Mouse (Mus musculus) neural tube, embryonic 10.5 days (tissue): ENCODE results near the gene Prr12.

Source experiments
- DNase-seq: peaks from one replicate; pipeline ENCODE4 v3.0.0-alpha.2; 2017; ENCODE audit warnings: low spot score; ENCODE audit errors: extremely low spot score

Prr12 gene

DNA sequence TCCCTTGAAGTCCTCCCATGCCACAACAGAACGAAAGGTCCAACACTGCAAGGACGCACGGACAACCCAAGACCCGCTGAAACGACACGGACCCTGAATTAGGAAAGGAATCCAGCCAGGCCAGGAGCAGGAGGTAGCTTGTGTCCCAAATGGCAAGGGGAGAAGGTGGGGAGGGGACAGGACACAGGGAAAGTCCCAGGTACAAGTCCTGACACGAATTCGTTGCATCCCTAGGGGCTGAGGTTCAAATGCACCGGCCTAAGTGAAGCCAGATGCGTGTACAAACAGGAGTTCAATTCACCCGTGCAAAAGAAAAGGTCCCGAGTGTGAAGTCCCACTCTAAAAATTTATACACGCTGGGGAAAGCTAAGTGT is 1.1 kb downstream of the Prr12 start:
- peak; percentile 34 for DNase-seq

DNA sequence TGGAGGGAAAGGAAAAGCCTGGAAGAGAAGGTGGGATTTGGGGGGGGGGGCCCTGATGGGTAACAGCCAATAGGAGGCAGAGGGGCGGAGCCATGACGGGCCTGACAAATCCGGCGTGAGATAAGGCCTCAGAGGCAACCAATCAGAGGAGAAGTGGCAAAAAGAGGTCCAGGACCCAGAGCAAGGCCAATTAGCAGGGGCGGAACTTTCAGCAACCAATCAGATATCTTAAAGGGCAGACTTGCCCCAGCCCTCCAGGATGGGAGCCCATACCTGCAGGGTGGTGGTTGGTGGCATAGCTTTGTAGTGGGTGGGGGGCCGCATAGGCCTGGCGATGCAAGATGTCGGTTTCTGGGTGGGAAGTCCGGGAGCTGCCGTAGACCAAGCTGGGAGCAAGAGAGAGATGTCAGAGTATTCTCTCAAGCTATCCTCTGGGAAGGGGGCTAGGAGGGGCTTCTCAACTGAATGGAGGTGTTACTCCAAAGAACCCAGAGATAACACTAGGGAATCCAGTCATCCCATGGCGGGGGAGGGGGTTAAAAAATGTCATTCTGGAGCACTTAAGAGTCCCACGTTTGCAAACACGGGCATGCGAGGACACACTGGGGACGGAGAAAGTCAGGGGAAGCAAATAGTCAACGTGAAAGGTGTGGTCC is 1.6 kb downstream of the Prr12 start:
- DNase-seq = peak; percentile 79

DNA sequence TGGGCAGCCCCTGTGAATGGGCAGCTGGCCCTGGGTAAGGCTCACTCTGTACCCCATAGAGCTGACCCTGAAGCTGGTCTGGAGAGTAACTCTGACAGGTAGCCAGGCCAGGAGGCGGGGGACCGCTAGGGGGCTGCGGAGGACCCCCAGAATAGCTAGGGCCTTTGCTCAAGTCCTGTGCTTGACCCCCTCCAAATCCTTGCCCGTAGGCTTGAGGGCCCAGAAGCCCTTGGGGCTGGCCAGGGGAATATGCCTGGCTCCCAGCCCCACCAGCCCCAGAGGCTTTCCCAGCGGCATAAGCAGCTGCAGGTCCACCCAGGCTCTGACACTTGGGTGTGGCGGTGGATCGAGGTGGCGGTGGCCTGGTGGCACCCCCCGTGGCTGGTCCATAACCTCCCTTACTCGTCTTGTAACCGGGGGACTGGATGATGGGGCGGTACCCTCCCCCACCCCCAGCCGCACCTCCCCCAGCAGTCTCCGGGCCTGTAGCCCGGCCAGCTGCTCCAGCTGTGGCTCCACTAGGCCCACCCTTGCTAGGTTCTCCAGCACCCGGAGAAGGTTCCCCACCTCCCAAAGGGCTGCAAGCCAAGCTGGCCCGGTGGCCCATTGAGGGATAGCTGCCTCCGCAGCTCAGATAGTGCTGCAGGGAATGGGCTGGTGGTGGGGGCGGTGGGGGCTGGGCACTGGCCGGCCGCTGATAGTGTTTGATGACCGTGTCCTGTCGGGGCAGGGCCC is 3.6 kb downstream of the Prr12 start:
- DNase-seq = no peak

DNA sequence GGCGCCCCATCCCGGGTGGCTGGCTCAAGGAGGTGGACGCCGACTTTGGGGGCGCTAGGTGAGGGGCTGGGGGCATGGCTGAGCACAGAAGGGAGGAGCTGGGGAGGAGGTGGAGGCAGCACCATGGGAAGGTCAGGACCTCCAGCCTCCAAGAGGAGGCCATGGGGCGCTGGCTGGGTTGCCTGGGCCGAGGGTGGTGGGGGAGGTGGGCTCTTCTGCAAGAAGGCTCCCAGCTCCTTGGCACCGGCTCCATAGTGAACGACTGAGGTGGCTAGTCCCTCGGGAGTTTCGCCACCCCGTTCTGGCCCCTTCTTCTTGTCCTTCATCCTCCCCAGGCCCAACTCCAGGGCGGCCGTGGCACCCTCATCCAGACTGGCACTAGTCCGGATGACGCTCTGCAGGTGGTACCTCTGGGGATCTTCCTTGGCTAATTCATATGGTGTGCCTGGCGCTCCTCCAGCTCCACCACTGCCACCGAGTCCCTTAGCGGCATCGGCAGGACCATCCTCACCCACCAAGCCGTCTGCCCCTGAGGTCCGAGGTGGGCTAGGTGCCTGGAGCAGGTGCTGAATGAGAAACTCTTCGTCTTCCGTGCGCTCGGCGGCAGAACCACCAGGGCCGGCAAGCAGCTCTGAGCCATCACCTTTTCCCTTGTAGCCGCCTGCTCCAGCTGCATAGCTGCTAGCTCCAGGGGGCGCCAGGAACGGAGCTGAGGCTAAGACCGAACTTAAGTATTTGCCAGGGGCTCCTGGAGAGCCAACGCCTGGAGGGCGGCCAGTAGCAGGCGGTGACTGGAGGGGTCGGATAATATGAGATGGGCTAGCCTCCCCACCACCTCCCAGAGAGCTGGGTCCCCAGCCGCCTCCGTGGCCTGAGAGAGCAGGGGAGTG is 4.4 kb downstream of the Prr12 start:
- no peak for DNase-seq

DNA sequence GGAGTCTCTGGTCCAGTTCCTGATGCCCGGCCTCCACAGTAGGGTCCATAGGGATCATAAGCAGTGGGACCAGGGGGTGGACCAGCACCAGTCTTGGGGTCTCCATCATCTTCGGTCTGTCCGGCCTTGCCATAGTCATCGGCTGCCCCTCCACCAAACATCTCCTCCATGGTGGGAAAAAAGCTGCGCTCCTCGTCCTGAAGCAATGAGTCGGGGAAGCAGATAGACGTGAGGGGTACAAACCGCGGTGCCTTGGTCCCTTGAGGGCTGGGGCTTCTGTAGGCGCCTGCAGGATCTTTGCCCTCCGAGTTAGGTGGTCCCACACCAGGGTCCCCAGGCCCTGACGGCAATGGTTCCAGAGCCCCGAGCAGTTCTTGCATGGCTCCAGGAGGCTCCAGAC is 5.2 kb downstream of the Prr12 start:
- no peak for DNase-seq

DNA sequence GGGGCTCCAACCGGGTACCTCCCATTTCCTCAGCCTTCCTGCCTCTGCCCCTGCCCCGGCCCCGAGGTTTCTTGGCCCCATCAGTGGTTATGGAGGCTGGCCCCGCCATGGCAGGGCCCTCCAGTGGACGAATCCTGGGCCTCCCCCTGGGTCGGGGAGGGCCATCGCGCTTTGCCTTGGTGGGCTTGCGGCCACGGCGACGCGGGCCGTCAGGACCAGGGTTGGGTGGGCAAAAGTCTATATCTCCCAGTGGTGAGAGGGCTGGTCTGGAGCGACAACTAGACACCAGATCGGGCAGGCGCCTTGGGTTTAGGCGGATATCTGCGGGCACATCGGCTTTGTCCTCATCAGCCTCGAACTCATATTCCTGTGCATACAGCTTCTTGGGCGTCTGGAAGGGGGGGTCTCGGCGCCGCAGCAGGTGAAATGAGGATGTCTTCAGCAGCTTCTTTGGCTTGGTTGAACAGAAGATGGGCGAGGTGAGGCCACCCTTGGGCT is 5.8 kb downstream of the Prr12 start:
- no peak for DNase-seq

DNA sequence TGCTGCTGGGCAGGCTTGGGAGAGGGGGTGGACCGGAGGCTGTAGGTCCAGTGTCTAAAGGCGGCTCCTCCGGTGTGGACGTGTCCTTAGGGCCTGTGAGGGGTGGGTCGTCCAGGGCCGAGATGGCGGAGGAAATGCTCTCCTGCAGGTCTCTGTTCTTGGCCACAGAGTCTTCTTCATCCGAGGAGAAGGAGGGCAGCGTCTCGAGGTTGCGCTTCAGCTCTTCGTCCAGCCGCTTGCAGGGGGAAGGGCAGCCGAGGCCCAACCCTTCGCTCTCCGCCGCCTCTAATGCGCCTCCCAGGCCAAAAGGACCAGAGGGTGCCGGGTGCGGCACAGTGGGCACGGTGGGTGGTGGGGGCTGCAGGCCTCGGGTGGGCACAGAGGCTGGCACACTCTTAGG is 6.9 kb downstream of the Prr12 start:
- no peak for DNase-seq

DNA sequence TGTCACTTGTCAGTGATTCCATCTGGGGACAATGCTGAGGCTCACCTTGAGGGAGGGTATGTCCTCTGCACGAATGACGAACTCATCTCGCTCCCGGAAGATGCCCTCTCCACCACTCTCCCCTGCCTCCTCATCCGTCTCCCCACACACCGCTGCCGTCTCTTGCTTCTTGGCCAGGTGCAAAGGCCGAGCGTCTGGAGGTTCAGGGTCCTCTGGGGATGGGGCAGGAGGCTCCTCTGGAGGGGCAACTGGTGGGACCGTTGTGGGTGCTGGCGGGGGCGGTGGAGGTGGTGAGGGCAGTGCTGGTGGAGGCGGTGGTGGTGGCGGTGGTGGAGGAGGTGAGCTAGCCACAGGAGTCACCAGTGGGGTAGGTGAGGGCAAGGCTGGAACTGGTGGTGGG is 9.4 kb downstream of the Prr12 start:
- no peak for DNase-seq

DNA sequence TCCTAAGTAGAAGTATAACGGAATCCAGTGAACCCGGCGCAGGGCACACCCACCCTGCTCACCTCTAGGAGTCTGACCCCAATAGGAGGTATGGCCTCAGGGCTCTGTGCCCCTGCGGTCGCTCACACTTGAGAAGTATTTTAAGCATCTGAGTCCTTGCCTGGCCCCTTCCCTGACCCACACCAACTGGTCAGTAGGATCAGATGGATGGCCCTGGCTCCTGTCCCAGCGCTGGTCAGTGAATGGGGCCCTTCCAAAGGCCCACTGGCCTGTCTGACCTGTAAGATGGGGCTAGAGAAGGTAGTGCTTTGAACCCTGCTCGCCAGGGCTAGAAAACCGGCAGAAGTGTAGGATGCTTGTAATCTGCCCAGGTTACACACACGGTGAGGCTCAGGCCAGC is 11.8 kb downstream of the Prr12 start:
- DNase-seq = no peak

DNA sequence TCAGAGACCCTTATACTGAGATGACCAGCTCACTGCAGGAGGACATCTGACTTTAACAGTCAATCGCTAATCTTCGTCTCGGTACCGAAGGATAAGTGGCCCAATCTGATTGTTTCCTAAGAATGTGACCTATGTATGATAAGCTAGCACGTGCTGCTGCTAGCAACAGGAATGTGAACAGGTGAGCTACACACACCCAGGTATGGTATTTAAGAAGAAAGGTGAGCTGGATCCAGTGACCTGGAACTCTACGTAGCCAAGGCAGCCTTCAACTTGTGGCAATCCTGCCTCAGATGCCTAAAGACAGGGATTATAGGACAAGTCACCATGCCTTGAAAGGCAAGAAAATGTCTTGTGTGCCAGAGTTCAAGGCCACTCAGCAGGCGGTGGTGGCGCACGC is 14.3 kb downstream of the Prr12 start:
- no peak for DNase-seq

DNA sequence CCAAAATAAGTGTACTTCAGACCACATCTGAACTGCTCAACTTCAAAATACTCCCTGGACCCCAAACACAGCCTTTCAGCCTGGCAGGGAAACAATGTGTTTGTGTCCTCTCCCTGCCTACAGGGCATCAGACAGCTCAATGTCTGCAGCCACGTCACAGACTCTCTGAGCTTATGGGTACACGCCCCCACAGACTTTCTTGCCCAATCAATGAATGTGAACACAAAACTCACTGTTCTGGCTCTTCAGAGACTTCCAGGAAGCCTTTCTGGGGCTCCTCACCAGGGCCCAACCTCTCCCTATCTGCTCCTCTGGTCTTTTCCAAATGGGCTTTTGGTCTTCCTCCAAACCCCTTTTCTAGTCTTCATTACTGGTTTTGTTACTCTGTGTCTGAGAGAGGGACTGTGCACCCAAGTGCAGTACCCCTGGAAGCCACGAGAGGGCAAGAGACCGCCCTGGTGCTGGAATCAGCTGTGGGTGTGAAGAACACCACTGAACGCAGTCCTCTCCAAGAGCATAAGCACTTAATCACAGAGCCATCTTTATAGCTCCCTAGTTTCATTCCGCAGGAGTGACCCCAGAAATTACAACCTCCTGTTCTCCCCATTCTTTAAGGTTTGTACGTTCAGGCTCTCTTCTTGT is 14.8 kb downstream of the Prr12 start:
- DNase-seq = peak; percentile 52

DNA sequence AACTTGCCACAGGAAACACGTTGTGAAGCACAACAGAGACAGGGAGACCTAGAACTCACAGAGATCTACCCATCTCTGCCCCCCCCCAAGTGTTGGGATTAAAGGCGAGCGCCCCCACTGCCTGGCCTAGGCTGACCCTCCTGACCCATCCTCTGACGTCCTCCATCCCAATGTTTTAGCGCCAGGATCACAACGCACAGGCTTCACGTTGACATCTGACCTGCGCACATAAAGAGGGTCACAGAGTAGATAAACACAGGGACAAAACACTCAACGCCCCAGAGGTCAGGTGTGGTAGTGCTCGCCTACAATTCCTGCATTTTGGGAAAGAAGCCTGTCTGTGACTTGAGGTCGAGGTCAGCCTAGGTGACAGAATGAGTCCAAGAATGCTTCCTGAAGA is 16.0 kb downstream of the Prr12 start:
- DNase-seq = no peak

DNA sequence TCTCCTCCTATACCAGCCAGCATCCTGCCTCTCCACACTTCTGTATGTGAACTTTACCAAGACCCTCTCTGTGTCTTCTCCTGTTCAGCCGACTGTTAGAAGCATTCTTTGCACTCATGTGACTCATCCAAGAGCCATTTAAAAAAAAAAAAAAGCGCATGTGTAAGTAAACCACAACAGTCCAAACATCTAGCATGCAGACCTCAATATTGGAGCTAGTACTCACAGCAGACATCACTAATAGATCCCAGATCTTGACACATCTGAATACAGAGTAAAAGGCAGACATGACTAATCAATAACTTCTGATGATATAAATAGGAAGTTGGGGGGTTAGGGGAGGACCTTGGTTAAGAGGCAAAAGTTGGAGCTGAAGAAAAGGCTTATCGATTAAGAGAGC is 17.1 kb downstream of the Prr12 start:
- DNase-seq = no peak

DNA sequence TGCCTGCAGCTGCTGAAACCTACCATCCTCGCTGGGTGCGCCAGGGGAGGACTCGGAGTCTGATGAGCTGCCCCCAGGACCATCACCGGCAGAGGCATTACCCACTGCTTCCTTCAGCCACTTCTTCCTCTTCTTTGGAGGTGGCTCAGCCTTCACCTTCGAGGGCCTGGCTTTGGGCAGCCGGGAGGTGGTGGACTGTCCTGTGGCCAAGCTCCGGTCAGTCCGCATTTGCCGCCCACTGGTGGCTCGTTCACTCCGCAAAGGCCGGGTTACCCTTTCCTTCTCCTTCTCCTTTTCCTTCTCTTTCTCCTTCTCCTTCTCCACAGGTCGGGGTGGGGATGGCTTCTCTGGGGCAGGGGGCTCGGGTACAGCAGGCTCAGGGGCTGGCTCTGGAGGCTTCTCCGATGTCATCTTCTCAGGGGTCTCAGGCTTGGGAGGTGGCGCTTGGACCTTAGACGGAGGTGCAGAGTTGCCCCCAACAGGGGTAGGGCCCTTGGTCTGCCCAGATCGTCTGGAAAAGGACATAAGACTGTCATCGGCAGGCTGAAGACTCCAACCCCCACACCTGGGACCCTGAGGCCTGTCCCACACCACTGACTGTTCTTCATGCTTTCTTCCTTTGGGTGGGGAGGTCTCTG is 18.8 kb downstream of the Prr12 start:
- DNase-seq = no peak

DNA sequence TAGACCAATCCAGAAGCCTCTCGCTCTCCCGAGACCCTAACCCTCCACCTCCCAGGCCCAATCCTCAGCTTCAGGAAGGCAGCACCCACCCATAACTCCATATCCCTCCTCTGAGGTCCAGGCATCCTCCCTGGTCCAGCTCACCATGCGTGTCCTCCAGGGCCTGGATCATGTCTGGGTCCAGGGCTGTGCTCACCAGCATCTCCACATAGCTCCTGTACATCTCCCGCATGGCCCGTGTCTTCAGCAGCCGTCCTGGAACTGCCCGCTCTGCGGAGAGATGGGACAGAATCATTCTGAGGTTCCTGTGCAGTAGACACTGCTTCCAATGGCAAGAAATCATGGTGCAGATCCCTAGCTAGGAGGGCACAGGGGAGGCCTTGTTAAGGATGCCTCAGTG is 21.8 kb downstream of the Prr12 start:
- DNase-seq = no peak

DNA sequence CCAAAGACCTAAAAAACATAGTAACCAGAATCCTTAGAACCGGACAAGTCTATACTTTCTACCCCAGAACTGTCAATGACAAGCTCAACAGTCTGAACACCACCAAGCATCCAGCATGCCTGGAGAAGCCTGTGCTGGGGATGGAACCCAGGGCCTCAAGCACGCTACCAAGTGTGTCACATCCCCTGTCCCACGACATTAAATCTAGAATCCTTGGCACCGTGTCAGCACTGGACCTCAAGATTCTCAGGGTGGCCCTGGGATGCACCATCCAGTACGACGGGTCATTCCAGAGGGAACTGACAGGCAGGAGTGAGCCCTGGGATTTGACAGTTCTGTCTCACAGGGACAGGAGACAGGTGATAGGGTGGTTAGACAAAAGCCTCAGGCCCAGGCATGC is 22.7 kb downstream of the Prr12 start:
- no peak for DNase-seq

DNA sequence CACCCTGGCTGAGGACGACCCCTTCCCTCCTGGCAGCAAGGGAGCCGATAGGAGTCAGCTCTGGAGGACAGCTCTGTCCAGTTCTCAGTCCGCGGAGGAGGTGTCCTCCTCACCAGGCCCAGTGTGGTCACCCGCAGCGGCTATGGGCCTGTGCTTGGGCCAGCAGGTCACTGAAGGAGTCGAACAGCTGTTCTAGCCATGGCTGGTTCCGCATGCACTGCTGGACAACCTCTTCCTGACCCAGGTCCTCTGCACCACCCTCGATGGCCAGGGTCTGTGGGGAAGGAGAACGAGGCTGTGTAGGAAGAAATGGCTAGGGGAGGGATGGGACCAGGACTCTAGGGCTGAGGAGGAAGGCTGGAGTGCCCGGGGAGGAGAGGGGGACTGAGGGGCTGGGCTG is 24.3 kb downstream of the Prr12 start:
- DNase-seq = no peak

DNA sequence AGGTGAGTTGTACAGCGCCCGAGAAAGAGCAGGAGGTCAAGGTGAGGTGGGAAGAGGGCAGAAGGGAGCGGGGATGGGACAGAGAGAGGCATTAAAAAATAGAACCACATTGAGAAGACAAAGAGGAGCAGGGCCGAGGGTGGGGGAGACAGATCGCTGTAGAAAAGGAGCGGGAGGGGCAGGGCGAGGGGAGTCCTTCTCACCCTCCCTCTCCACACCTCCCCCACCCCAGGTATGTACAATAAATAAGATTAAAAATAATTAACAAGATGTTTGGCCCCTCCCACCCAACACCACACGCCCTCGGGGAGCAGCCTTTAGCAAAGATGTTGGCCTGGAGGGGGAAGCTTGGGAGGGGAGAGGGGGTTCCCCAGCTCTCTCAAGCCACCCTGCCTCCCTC is 24.9 kb downstream of the Prr12 start:
- DNase-seq = no peak

DNA sequence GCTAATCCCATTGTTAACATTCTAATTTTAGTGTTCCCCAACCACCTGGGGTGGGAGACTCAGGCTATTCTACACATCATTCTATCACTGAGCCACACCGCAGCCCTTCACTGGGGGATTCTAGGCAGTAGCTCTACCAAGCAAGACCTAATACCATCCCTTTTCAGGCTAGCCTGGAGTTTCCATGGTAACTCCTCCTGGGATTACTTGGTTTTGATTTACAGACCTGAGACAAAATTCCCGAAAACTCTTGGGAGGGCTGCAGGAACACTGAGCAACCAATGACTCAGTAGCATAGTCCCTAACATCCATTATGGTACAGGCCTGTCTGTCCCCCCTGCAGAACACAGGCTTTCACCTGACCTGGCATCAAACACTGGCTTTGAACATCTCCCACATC is 26.4 kb downstream of the Prr12 start:
- no peak for DNase-seq

DNA sequence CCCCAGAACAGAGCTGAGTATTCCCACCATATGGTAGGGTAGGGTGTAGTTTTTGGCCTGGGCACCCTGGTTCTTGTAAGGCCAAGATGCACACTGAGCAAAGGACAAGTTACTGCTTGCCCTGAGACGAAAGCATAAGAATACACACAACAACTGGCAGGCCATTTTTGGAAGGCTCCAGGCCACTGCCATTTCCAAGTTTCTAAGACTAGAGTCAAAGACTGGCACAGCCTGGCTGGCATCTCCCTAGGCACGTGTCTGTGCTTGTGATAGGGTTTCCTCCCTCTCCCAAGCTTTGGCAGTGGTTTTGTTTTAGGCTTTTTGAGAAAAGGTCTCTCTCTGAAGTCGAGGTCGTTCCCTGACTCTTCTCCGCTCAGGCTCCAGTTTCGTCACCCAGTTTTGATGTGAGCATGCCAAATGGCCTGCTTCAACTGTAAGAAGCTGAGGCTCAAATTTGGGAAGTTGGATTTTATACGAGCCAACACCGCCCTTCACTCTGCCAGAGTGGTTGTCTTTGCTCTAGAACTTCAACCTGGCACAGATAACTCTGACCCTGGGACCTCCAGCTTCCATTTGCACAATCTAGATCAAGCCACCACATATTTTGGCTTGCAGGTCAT is 27.0 kb downstream of the Prr12 start:
- no peak for DNase-seq
